Mouse (Mus musculus) kidney, adult 2 months (tissue): Measurements from ENCODE around the gene Nat14.

ENCODE experiments used
- CTCF ChIP-seq: fragments of 200-500 bp; conservative IDR thresholded peaks from 2 replicates; pipeline ENCODE4 v1.5.1; 2011; ENCODE audit warnings: low read depth, mild to moderate bottlenecking, control low read depth, low read length, moderate library complexity, mixed read lengths; ENCODE audit not compliant: insufficient read depth, insufficient read length
- POLR2A ChIP-seq: fragments of 200-500 bp; IDR thresholded peaks from one replicate; pipeline ENCODE4 v1.6.1; 2011; ENCODE audit warnings: low read depth, low read length, control low read depth

GRCm38 (mm10) chr7:4924891-4925301, 3.1 kb downstream of the Nat14 start:
- TF ChIP-seq CTCF (no peak), POLR2A (no peak)
